Comparison of ENCODE assay signal across 16 mouse cellular contexts in genomic region chr11:60172074-60172473, GRCm38 (mm10). TPM values are rescaled to one million over a fixed set of nuclear protein-coding genes. Genes with fewer than 3 reads are reported as not detected.
DNase-seq lines count a peak whose midpoint lies in the region; ATAC-seq and TF ChIP-seq lines count a peak whose summit lies in the region.
"Had no signal": no experiment of that assay in that cellular context is flagged by ENCODE, and none has a peak within 500 bp of the region (broad histone marks: within the 10 kb centered on the region; RNA-seq: fewer than 3 reads in every experiment).

No protein-coding gene starts in this region.

- H3K4me3 ChIP-seq in gastrocnemius, adult 2 months, result no peak overlapping the region
- H3K4me3 ChIP-seq in limb, embryonic 12.5 days (replicated peaks), result no peak overlapping the region
- H3K4me3 ChIP-seq in limb, embryonic 10.5 days, result no peak overlapping the region
- no peak overlapping the region for H3K4me3 ChIP-seq in heart, embryonic 16.5 days (ENCODE audit: low read length)
- H3K4me3 ChIP-seq in forebrain, embryonic 12.5 days (replicated peaks), result no peak overlapping the region
- H3K4me3 ChIP-seq: liver, embryonic 12.5 days had no signal

- whole genome bisulfite sequencing in limb, embryonic 12.5 days, result 93% methylated on average over 3 of the region's 3 CpGs
- WGBS in limb, embryonic 10.5 days, result 83% methylated on average over 3 of the region's 3 CpGs
- 66% methylated on average over 3 of the region's 3 CpGs for WGBS in heart, embryonic 16.5 days
- 85% methylated on average over 3 of the region's 3 CpGs for WGBS in forebrain, embryonic 12.5 days

- H3K9me3 ChIP-seq in limb, embryonic 12.5 days, result no peaks in the 10 kb centered on the region
- H3K9me3 ChIP-seq in limb, embryonic 10.5 days (replicated peaks), result no peaks in the 10 kb centered on the region
- no peaks in the 10 kb centered on the region for H3K9me3 ChIP-seq in heart, embryonic 16.5 days (replicated peaks; ENCODE audit: control insufficient read depth, low read length)
- H3K9me3 ChIP-seq in forebrain, embryonic 12.5 days, result no peaks in the 10 kb centered on the region
- H3K9me3 ChIP-seq: liver, embryonic 12.5 days had no signal

- peak overlapping the region; percentile 0; the same call in 1 of the 2 replicates for H3K27ac ChIP-seq in gastrocnemius, adult 2 months
- 0 out of 2 replicates have a peak overlapping the region, but pooled peaks have one; percentile 5 for H3K27ac ChIP-seq in limb, embryonic 12.5 days
- H3K27ac ChIP-seq in limb, embryonic 10.5 days, result no peak overlapping the region
- peak overlapping the region; percentile 60 for H3K27ac ChIP-seq in heart, embryonic 16.5 days (ENCODE audit: low read length)
- no peak overlapping the region for H3K27ac ChIP-seq in forebrain, embryonic 12.5 days
- H3K27ac ChIP-seq: liver, embryonic 12.5 days had no signal

- H3K27me3 ChIP-seq in limb, embryonic 12.5 days, result no peaks in the 10 kb centered on the region
- H3K27me3 ChIP-seq in limb, embryonic 10.5 days (ENCODE audit: low read depth, poor library complexity, severe bottlenecking), result no peaks in the 10 kb centered on the region
- H3K27me3 ChIP-seq in heart, embryonic 16.5 days (ENCODE audit: control insufficient read depth, insufficient read depth, low read length), result no peaks in the 10 kb centered on the region
- H3K27me3 ChIP-seq in forebrain, embryonic 12.5 days, result 0 out of 2 replicates have a peak, but pooled peaks cover 3% of the 10 kb centered on the region

- no peak for DNase-seq in gastrocnemius, adult 2 months
- no peak for DNase-seq in gastrocnemius, postnatal 10 days
- no peak for DNase-seq in limb, embryonic 10.5 days (ENCODE audit: low spot score)
- DNase-seq in frontal cortex, postnatal 14 days (ENCODE audit: low spot score in 2 of 2), result no peak
- no peak for DNase-seq in kidney, postnatal 36 days
- DNase-seq: kidney, adult 2 months; layer of hippocampus, postnatal 36 days; left cerebral cortex, postnatal 4 days; midbrain, embryonic 14.5 days; right cerebral cortex, adult 18-20 months; thymus, postnatal 25 days had no signal

- intact Hi-C loops in gastrocnemius, adult 2 months (cut with DNase I), result loop anchor here (2.0 kb wide), 2 partner anchors 31 to 65 kb away; no protein-coding TSS in a partner anchor

- no peak overlapping the region for H3K4me2 ChIP-seq in limb, embryonic 12.5 days
- no peak overlapping the region for H3K4me2 ChIP-seq in heart, embryonic 16.5 days (ENCODE audit: low read depth, low read length)
- no peak overlapping the region for H3K4me2 ChIP-seq in forebrain, embryonic 12.5 days
- H3K4me2 ChIP-seq: liver, embryonic 12.5 days had no signal

- peaks cover 78% of the 10 kb centered on the region for H3K4me1 ChIP-seq in limb, embryonic 12.5 days (replicated peaks)
- peaks cover 89% of the 10 kb centered on the region for H3K4me1 ChIP-seq in limb, embryonic 10.5 days
- peaks cover 73% of the 10 kb centered on the region for H3K4me1 ChIP-seq in heart, embryonic 16.5 days (ENCODE audit: control insufficient read depth, insufficient read depth, low read length)
- H3K4me1 ChIP-seq in forebrain, embryonic 12.5 days, result peaks cover 72% of the 10 kb centered on the region

- no peak for TF ChIP-seq CTCF in gastrocnemius, adult 2 months (IDR thresholded peaks at IDR 0.05)

- peaks cover 27% of the 10 kb centered on the region; the same call in 1 of the 2 replicates for H3K36me3 ChIP-seq in limb, embryonic 12.5 days
- H3K36me3 ChIP-seq in limb, embryonic 10.5 days, result peaks cover 41% of the 10 kb centered on the region
- H3K36me3 ChIP-seq in heart, embryonic 16.5 days (ENCODE audit: control insufficient read depth, insufficient read depth), result no peaks in the 10 kb centered on the region
- 0 out of 2 replicates have a peak, but pooled peaks cover 4% of the 10 kb centered on the region for H3K36me3 ChIP-seq in forebrain, embryonic 12.5 days (replicated peaks)

- ATAC-seq in limb, embryonic 12.5 days (ENCODE audit: insufficient number of reproducible peaks, insufficient read depth, low FRiP score, low TSS enrichment, low read depth), result no peak
- ATAC-seq in heart, embryonic 16.5 days (replicated peaks; ENCODE audit: extremely low read depth, insufficient read depth, low FRiP score), result no peak
- ATAC-seq in forebrain, embryonic 12.5 days (ENCODE audit: low FRiP score), result no peak
- ATAC-seq: forebrain, embryonic 14.5 days; liver, embryonic 12.5 days had no signal

- H3K9ac ChIP-seq in limb, embryonic 12.5 days (replicated peaks), result no peak overlapping the region
- 0 out of 2 replicates have a peak overlapping the region, but pooled peaks have one; percentile 21 for H3K9ac ChIP-seq in heart, embryonic 16.5 days (ENCODE audit: low read length)
- no peak overlapping the region for H3K9ac ChIP-seq in forebrain, embryonic 12.5 days
- H3K9ac ChIP-seq: liver, embryonic 12.5 days had no signal

RNA-seq across cellular contexts. Expression of gene Srebf1, which starts 50.3 kb away (rescaled TPM):
- total RNA-seq in gastrocnemius, adult 2 months (2021), result 10 to 100 TPM; 27.5 to 43.4 TPM
- total RNA-seq in gastrocnemius, postnatal 10 days (2021), result 10 to 100 TPM; 24.2 to 29.1 TPM
- 54.1 and 61.2 TPM in 2 replicates for polyA plus RNA-seq in limb, embryonic 12.5 days (2016; fragmentation: Nextera tagmentation; extraction: Ambion mirVana)
- polyA plus RNA-seq in limb, embryonic 10.5 days (2016; fragmentation: Nextera tagmentation; extraction: Ambion mirVana), result 56.2 and 56.6 TPM in 2 replicates
- 36.1 and 47.0 TPM in 2 replicates for polyA plus RNA-seq in heart, embryonic 16.5 days (2015; fragmentation: Nextera tagmentation; extraction: Ambion mirVana)
- polyA plus RNA-seq in forebrain, embryonic 12.5 days (2016; fragmentation: Nextera tagmentation; extraction: Ambion mirVana), result 58.0 and 58.1 TPM in 2 replicates

Comparison
In these comparisons a context has a peak if more than half of its experiments do, and no peak if none do; other contexts are left out.
1. H3K27ac ChIP-seq: peak in gastrocnemius, adult 2 months (single experiment), limb, embryonic 12.5 days (single experiment) and heart, embryonic 16.5 days (single experiment); none in limb, embryonic 10.5 days (single experiment) and forebrain, embryonic 12.5 days (single experiment).